Mouse (Mus musculus) lung, embryonic 14.5 days (tissue): Measurements from ENCODE around the gene Meltf. TPM values are rescaled to one million over a fixed set of nuclear protein-coding genes. Genes with fewer than 3 reads are reported as not detected.

Experiments
- ATAC-seq: fragments of 200-750 bp; cut with Nextera tagmentation; 2 replicates; pipeline ENCODE4 v1.8.0; 2017; ENCODE audit warnings: mild to moderate bottlenecking, moderate TSS enrichment, moderate library complexity; ENCODE audit not compliant: insufficient read depth
- DNase-seq: peaks from one replicate; pipeline ENCODE4 v3.0.0-alpha.2; 2015
- H3K27ac ChIP-seq: fragments of 300-500 bp; sonication (generic); 2 replicates; pipeline ENCODE4 v1.5.1; 2014; ENCODE audit warnings: low read depth, mild to moderate bottlenecking, moderate library complexity
- H3K27me3 ChIP-seq: fragments of 300-500 bp; sonication (generic); 2 replicates; pipeline ENCODE4 v1.6.1; 2014; ENCODE audit warnings: low read length, control low read depth; ENCODE audit not compliant: insufficient read depth
- H3K36me3 ChIP-seq: fragments of 300-500 bp; sonication (generic); 2 replicates; pipeline ENCODE4 v1.6.1; 2014; ENCODE audit warnings: control low read depth; ENCODE audit not compliant: insufficient read depth
- H3K4me1 ChIP-seq: fragments of 300-500 bp; sonication (generic); 2 replicates; pipeline ENCODE4 v1.6.1; 2014; ENCODE audit warnings: antibody characterized with exemption, control low read depth; ENCODE audit not compliant: insufficient read depth
- H3K4me2 ChIP-seq: fragments of 300-500 bp; sonication (generic); 2 replicates; pipeline ENCODE4 v1.6.1; 2014; ENCODE audit warnings: mild to moderate bottlenecking
- H3K4me3 ChIP-seq: fragments of 300-500 bp; sonication (generic); 2 replicates; pipeline ENCODE4 v1.5.1; 2014; ENCODE audit warnings: low read depth, low read length
- H3K9ac ChIP-seq: fragments of 300-500 bp; sonication (generic); 2 replicates; pipeline ENCODE4 v1.6.1; 2014
- H3K9me3 ChIP-seq: fragments of 300-500 bp; sonication (generic); 2 replicates; pipeline ENCODE4 v1.6.1; 2016; ENCODE audit warnings: low read depth, low read length, control low read depth
- CTCF ChIP-seq: IDR thresholded peaks from 2 replicates; pipeline ENCODE4 v1.5.1; 2016; ENCODE audit warnings: antibody characterized with exemption, low read depth
- WGBS: fragments of 180-500 bp; shearing (Covaris S2); extraction: QIAGEN DNeasy Blood & Tissue Kit; methylation state at CpG from one replicate; pipeline ENCODE4 v1.1.7; 2014; 5-methylcytosine and 5-hydroxymethylcytosine counted together
- polyA plus RNA-seq: library from polyadenylated mRNA; unstranded; fragments of >200 nt; fragmentation: Nextera tagmentation; extraction: Ambion mirVana; gene quantifications from 2 replicates; pipeline ENCODE4 v1.2.1, GENCODE M21; 2014

Gene Meltf
- 0.08 TPM in 1 of 2 replicates, not detected in the other for polyA plus RNA-seq

DNA sequence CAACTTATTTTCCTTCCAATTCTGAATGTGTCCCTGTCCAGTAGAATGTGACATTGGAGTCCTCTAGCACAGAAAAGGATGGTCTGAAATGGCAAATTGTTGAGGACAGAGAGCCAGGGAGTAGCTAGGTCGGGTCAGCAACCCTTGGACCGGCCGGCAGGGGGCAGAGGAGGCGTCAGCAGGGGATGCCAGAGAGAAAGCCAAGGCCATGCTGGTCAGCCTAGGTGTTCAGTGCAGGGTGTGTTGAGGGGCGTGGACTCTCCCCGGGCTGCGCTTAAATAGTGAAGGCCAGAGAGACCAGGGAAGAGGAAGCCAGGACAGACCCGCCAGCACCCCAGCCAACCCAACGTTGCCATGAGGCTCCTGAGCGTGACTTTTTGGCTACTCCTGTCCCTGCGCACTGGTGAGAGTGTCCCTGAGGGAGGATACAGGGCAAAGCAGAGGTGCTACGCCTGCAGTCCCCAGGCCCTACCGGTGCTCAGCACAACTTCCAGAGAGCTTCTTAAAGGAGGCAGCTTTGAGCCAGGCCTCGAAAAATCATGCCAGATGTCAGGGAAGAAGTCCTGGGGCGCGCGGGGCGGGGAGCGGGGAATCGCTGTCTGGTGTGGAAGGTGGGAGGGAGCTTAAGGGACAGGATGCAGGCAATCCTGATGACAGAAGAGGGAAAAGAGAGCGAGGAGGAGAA, at the start of gene Meltf:
Gene Meltf (plus strand): TSS at position 238 of the 685 bp plus-strand sequence.
- 24% methylated on average over 21 of the region's 21 CpGs for WGBS
- Histone ChIP-seq H3K9me3 (no peaks in the 10 kb centered on the region), H3K36me3 (peaks cover 12% of the 10 kb centered on the region; the same call in 1 of the 2 replicates), H3K9ac (no peak within 1 kb of the TSS), H3K27me3 (no peaks in the 10 kb centered on the region), H3K4me1 (0 out of 2 replicates have a peak, but pooled peaks cover 5% of the 10 kb centered on the region), H3K4me3 (no peak within 1 kb of the TSS), H3K4me2 (peak within 1 kb of the TSS; percentile 36), H3K27ac (no peak within 1 kb of the TSS)
- peak; percentile 92 for TF ChIP-seq CTCF
- ATAC-seq = peak; percentile 48; the same call in 1 of the 2 replicates
- DNase-seq = peak; percentile 81

DNA sequence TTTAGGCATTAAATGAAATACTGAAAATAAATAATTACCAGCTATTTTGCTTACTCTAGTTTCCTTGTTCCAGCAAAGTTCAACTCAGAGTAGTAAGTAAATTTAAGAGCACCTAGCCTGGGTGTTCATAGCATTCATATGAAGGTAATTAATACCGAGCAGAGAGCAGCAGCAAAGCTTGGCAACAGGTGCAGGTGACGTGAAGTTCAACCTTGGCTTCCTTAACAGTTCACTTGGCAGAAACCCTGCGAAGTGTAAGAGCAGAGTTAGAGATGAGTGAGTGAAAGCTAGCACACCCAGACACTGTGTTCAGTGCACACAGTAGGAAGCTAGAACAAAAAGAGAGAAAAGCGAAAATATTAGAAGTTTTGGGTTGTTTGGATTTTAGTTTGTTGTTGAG, 47.9 kb upstream of the Meltf start:
- DNase-seq (no peak), ATAC-seq (no peak)
- WGBS = 85% methylated on average over 4 of the region's 4 CpGs
- Histone ChIP-seq H3K27ac (no peak overlapping the region), H3K4me3 (no peak overlapping the region), H3K4me1 (no peaks in the 10 kb centered on the region), H3K9ac (no peak overlapping the region), H3K4me2 (no peak overlapping the region), H3K9me3 (no peaks in the 10 kb centered on the region), H3K27me3 (no peaks in the 10 kb centered on the region), H3K36me3 (peaks cover 7% of the 10 kb centered on the region; the same call in 1 of the 2 replicates)
- no peak for TF ChIP-seq CTCF

DNA sequence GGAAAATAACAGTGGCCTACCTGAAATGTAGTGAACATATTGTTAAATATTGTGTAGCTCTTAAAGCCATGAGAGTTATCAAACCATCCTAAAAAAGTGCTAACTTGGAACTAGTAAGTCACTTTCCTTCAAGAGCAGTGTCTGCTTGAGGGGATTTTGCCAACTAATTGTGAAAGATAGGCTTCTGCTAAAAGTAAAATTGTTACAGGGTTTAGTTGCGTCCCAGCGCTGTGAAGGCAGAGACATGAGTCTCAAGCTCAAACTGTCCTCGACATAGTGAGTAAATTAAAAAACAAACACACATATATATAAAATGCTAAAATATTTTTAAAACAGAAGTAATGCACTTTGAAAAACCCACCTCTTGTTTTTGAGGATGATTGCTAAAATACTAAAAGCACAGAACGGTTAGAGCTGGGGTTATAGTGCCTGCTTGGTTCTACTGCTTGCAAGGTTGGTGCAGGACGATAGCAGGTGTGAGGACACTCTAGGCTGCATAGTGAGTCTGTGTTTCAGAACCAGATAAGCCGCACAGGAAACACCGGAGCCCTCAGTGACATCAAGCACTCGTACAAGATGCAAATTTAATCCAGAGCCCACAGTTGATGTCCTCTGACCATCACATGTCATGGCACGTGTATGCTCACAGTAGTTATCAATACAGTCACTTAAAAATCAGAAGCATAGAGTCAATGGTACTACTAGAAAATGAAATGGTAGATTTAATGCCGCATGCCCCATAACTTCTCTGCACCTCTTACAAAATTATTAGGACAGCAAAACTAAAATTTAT, 45.8 kb upstream of the Meltf start:
- Histone ChIP-seq H3K9ac (no peak overlapping the region), H3K4me3 (no peak overlapping the region), H3K27ac (no peak overlapping the region), H3K4me2 (no peak overlapping the region), H3K27me3 (no peaks in the 10 kb centered on the region), H3K36me3 (peaks cover 12% of the 10 kb centered on the region), H3K9me3 (no peaks in the 10 kb centered on the region), H3K4me1 (no peaks in the 10 kb centered on the region)
- DNase-seq = no peak
- no peak for TF ChIP-seq CTCF
- 93% methylated on average over 10 of the region's 10 CpGs for WGBS
- no peak for ATAC-seq

DNA sequence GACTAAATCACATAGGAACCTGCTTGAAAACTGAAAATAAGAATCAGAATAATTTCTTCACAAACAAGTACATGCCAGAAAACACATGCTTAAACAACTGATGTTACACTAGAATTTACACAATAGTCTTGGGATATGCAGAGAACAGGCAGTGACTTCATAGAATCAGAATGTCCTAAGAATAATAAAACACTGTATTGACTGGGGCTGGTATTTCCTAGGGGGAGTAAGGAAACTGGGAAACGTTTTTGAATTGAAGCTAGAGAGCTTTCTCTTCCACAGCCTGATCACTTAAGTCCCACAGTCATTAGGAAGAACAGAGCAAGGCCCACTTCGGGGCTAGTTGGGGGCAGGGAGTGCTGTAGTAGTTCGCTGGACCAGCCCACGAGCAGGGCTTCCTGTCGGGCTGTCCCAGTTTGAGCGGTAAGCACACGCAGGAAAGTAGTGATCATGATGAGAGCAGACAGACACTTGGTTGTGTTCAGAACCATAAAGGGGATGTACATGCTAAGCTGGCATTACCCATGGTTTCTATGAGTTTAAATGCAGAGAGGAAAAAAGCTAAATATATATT, 44.5 kb upstream of the Meltf start:
- H3K36me3 ChIP-seq = peaks cover 22% of the 10 kb centered on the region
- DNase-seq (peak; percentile 12), ATAC-seq (no peak)
- TF ChIP-seq CTCF = no peak
- WGBS = 58% methylated on average over 7 of the region's 7 CpGs
- no peaks in the 10 kb centered on the region for H3K4me1 ChIP-seq
- H3K4me2 ChIP-seq = no peak overlapping the region; the same call in 1 of the 2 replicates
- no peak overlapping the region for H3K9ac ChIP-seq
- H3K4me3 ChIP-seq = no peak overlapping the region
- H3K27ac ChIP-seq = 0 out of 2 replicates have a peak overlapping the region, but pooled peaks have one; percentile 52
- H3K9me3 ChIP-seq = no peaks in the 10 kb centered on the region
- H3K27me3 ChIP-seq = no peaks in the 10 kb centered on the region

DNA sequence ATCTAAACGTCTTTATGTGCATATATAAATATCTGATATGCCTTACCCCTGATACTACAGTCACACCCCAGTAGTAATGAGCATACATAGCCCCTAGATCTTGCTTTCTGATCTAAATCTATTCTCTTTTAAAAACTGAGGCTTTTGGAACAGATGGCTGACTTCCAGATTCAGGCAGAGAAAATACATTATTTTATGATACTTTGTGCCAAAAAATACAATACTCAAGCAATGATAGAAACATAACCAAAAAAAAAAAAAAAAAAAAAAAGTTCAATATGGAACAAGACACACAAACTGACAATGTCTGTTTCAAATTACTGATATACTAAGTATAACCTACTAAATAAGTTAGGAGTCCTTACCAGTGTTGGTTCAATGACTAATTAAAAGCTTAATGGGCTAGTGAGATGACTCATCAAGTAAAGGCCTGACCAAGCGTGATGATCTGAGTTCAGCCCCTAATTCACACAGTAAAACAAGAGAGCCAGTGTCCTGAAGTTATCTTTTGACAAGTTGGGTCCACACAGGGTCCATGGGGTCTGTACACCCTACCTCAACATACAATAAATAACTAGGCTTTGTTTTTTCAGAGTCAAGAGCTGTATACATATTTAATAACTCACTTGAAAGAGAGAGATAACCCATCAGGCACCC, 43.8 kb upstream of the Meltf start:
- no peak overlapping the region for H3K27ac ChIP-seq
- no peaks in the 10 kb centered on the region for H3K4me1 ChIP-seq
- ATAC-seq (no peak), DNase-seq (no peak)
- H3K4me3 ChIP-seq = no peak overlapping the region
- WGBS = 72% methylated on average over 2 of the region's 2 CpGs
- no peaks in the 10 kb centered on the region for H3K27me3 ChIP-seq
- TF ChIP-seq CTCF = no peak
- H3K9ac ChIP-seq = no peak overlapping the region
- no peak overlapping the region for H3K4me2 ChIP-seq
- H3K9me3 ChIP-seq = no peaks in the 10 kb centered on the region
- peaks cover 24% of the 10 kb centered on the region for H3K36me3 ChIP-seq

DNA sequence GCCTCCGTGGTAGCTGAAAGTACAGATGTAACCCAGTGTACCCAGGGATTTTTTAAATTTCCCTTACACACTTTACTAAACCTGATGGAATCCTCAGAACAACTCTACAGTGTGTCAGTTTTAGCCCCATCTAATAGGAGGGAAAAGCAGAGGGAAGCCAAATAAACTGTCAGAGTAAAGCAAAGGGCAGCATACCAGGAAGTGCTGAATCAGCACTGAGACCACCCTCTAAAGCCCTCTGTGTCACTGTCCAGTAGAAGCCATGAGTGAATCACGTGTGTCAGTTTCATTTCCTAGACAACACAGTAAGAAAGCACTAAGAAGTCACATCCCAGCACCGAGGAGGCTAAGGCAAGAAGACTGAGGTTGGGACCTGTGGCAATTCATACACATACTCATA, 41.2 kb upstream of the Meltf start:
- no peak overlapping the region for H3K9ac ChIP-seq
- H3K4me2 ChIP-seq = no peak overlapping the region
- no peaks in the 10 kb centered on the region for H3K9me3 ChIP-seq
- 92% methylated on average over 3 of the region's 3 CpGs for WGBS
- DNase-seq (no peak), ATAC-seq (no peak)
- no peaks in the 10 kb centered on the region for H3K4me1 ChIP-seq
- no peak overlapping the region for H3K4me3 ChIP-seq
- H3K27ac ChIP-seq = no peak overlapping the region
- TF ChIP-seq CTCF = no peak
- no peaks in the 10 kb centered on the region for H3K27me3 ChIP-seq
- peaks cover 22% of the 10 kb centered on the region for H3K36me3 ChIP-seq

DNA sequence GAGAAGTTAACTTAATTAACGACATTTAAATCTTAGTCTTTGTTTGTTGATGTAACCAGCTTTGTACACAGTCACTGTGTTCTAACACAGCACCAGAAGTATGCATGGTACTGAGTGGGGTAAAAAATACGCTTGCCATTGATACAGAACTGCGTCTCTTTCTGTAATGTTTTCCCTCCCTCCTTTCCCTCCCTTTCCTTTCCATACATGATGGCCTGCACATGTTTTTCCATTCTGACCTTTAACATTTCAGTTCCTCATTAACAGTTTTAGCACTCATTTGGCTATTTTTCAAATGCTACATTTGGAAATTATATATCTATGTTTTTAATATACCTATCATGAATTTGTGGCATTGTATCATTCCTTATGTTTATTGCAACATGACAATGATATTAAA, 34.4 kb upstream of the Meltf start:
- Histone ChIP-seq H3K9ac (no peak overlapping the region), H3K36me3 (peaks cover 20% of the 10 kb centered on the region), H3K4me3 (no peak overlapping the region), H3K4me1 (no peaks in the 10 kb centered on the region), H3K27me3 (no peaks in the 10 kb centered on the region), H3K27ac (no peak overlapping the region), H3K4me2 (no peak overlapping the region), H3K9me3 (no peaks in the 10 kb centered on the region)
- no peak for TF ChIP-seq CTCF
- DNase-seq (no peak), ATAC-seq (no peak)
- WGBS = 83% methylated on average over 3 of the region's 3 CpGs
